Mouse (Mus musculus) embryonic facial prominence, embryonic 11.5 days (tissue): ENCODE data around the gene Sh3kbp1. TPM values are rescaled to one million over a fixed set of nuclear protein-coding genes. Genes with fewer than 3 reads are reported as not detected.

Experiments
- ATAC-seq: fragments of 200-750 bp; cut with Nextera tagmentation; replicated peaks from 2 replicates; pipeline ENCODE4 v1.8.0; 2017; ENCODE audit warnings: low read depth; ENCODE audit not compliant: insufficient number of reproducible peaks, low FRiP score, low TSS enrichment
- DNase-seq: peaks from one replicate; pipeline ENCODE4 v3.0.0-alpha.2; 2015; ENCODE audit warnings: low spot score
- H3K27ac ChIP-seq: fragments of 300-500 bp; sonication (generic); replicated peaks from 2 replicates; pipeline ENCODE4 v1.5.1; 2014; ENCODE audit warnings: mild to moderate bottlenecking, low read depth, low read length, control low read depth
- H3K27me3 ChIP-seq: fragments of 300-500 bp; sonication (generic); 2 replicates; pipeline ENCODE4 v1.6.1; 2014; ENCODE audit warnings: mild to moderate bottlenecking, low read length, moderate library complexity, mixed read lengths; ENCODE audit not compliant: control insufficient read depth, insufficient read depth
- H3K36me3 ChIP-seq: fragments of 300-500 bp; sonication (generic); replicated peaks from 2 replicates; pipeline ENCODE4 v1.6.1; 2014; ENCODE audit warnings: low read depth, mild to moderate bottlenecking, low read length, moderate library complexity, mixed read lengths; ENCODE audit not compliant: control insufficient read depth, insufficient read depth
- H3K4me1 ChIP-seq: fragments of 300-500 bp; sonication (generic); 2 replicates; pipeline ENCODE4 v1.6.1; 2014; ENCODE audit warnings: low read length, mixed read lengths; ENCODE audit not compliant: control insufficient read depth, insufficient read depth
- H3K4me2 ChIP-seq: fragments of 300-500 bp; sonication (generic); 2 replicates; pipeline ENCODE4 v1.6.1; 2014; ENCODE audit warnings: low read depth, mild to moderate bottlenecking, control low read depth, low read length, moderate library complexity
- H3K4me3 ChIP-seq: fragments of 300-500 bp; sonication (generic); 2 replicates; pipeline ENCODE4 v1.5.1; 2014; ENCODE audit warnings: low read depth, low read length, control low read depth
- H3K9ac ChIP-seq: fragments of 300-500 bp; sonication (generic); replicated peaks from 2 replicates; pipeline ENCODE4 v1.6.1; 2014; ENCODE audit warnings: mild to moderate bottlenecking, control low read depth, low read length
- H3K9me3 ChIP-seq: fragments of 300-500 bp; sonication (generic); replicated peaks from 2 replicates; pipeline ENCODE4 v1.6.1; 2016; ENCODE audit warnings: mild to moderate bottlenecking, low read length, inconsistent platforms, mixed read lengths; ENCODE audit not compliant: control insufficient read depth
- WGBS: fragments of 180-500 bp; shearing (Covaris S2); extraction: QIAGEN DNeasy Blood & Tissue Kit; methylation state at CpG from one replicate; pipeline ENCODE4 v1.1.7; 2014; 5-methylcytosine and 5-hydroxymethylcytosine counted together
- polyA plus RNA-seq: library from polyadenylated mRNA; unstranded; fragments of >200 nt; fragmentation: Nextera tagmentation; extraction: Ambion mirVana; gene quantifications from 2 replicates; pipeline ENCODE4 v1.2.1, GENCODE M21; 2014

Gene Sh3kbp1
- polyA plus RNA-seq, 1 experiment from 2014 or later = 36.0 TPM

GRCm38 (mm10) chrX:159856866-159857265, 229.8 kb downstream of the Sh3kbp1 start:
- no peaks in the 10 kb centered on the region for H3K4me1 ChIP-seq
- no peak overlapping the region for H3K4me2 ChIP-seq
- ATAC-seq = no peak
- H3K9me3 ChIP-seq = no peaks in the 10 kb centered on the region
- no peak overlapping the region for H3K9ac ChIP-seq
- no peaks in the 10 kb centered on the region; the same call in 1 of the 2 replicates for H3K27me3 ChIP-seq
- DNase-seq = no peak
- H3K27ac ChIP-seq = no peak overlapping the region
- H3K36me3 ChIP-seq = no peaks in the 10 kb centered on the region
- 92% methylated on average over 1 of the region's 1 CpGs for WGBS
- no peak overlapping the region for H3K4me3 ChIP-seq

DNA sequence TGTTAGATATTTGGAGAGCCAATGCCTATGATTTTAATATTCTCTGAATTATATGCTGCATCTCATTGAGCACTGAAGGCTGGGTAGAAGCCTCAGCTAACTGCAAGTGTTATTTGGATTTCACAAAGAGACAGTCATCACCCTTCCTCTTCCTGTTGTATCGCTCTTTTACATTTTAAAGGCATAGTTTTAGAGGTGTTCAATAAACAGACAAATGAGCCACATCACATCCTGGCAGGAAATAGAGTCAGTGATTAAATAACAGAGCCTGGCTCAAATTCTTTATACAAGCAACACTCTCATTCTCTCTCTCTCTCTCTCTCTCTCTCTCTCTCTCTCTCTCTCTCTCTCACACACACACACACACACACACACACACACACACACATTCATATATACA, 231.1 kb downstream of the Sh3kbp1 start:
- Histone ChIP-seq H3K4me3 (no peak overlapping the region), H3K4me1 (no peaks in the 10 kb centered on the region), H3K27ac (no peak overlapping the region), H3K36me3 (no peaks in the 10 kb centered on the region), H3K9ac (no peak overlapping the region), H3K27me3 (no peaks in the 10 kb centered on the region; the same call in 1 of the 2 replicates), H3K9me3 (no peaks in the 10 kb centered on the region), H3K4me2 (no peak overlapping the region)
- ATAC-seq (no peak), DNase-seq (no peak)
- WGBS = 71% methylated on average over 1 of the region's 1 CpGs

DNA sequence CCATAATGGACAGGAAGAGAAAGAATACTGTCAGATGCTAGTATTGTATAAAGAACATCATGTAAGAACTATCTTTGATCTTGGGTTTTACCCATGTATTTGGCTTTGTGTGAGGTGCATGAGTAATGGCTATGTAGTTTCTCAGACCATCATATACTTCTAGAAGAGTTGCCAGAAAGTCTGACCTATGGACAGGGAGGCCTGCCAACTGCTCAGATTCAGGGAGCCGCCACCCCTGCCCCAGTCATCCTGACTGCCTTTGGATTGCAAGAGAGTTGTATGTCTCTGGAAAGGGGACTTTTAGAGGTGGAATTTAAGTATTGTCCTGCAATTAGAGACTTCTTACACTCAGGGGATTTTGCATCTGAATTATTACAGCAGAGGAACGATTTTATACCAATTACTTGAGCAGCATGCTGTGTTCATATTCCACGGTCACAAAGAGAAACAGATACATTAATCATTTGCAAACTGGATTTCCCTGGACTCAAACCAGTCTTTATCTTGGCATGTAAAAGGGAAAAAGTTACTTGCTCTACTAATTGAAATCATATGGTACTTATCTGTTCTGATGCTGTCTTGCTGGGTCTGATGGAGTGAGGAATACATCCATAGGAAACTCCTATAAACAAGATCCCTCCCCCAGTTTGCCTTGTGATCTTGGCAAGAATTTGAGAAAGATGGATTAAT, 233.9 kb downstream of the Sh3kbp1 start:
- Histone ChIP-seq H3K36me3 (no peaks in the 10 kb centered on the region), H3K27me3 (no peaks in the 10 kb centered on the region), H3K27ac (no peak overlapping the region), H3K9ac (no peak overlapping the region), H3K9me3 (no peaks in the 10 kb centered on the region), H3K4me1 (no peaks in the 10 kb centered on the region), H3K4me2 (no peak overlapping the region), H3K4me3 (no peak overlapping the region)
- no peak for ATAC-seq
- 70% methylated on average over 3 of the region's 3 CpGs for WGBS
- no peak for DNase-seq

DNA sequence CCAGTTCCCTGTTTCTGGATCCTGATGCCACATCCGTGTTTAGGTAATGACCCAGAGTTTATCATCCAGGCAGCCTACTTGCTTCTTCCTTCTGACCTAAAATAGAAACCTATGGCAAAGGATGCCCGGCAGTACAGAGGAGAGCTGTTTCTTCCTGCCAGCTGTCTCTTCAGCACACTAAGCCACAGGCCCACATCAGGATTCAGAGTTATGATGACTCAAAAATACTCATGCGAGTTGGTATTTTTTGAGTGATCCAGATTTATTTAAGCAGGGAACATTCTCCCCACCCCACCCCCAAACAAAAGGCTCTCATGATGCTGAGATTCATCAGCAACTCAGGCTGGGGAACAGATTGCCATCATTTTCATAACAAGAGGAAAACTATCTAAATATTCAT, 240.6 kb downstream of the Sh3kbp1 start:
- ATAC-seq (no peak), DNase-seq (no peak)
- Histone ChIP-seq H3K9ac (no peak overlapping the region), H3K4me3 (no peak overlapping the region), H3K9me3 (no peaks in the 10 kb centered on the region), H3K27ac (no peak overlapping the region), H3K27me3 (no peaks in the 10 kb centered on the region), H3K36me3 (no peaks in the 10 kb centered on the region), H3K4me1 (no peaks in the 10 kb centered on the region), H3K4me2 (no peak overlapping the region)
- 74% methylated on average over 3 of the region's 3 CpGs for WGBS

DNA sequence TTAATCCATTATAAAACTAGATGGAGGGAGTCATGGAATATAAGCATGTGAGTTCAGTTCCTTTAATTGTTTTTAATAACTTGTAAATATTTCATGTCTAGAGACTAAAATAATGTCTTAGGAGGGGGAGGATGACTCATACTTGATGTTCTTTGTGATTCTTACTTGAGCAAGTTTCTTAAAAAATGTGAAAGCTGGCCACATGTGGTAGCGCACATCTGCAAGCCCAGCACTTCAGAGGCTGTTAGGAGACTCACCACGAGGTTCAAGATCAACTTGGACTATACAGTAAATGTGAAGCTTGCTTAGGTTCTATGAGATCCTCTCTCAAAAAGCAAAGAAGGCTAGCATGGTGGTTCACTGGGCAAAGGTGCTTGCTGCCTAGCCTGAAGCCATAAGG, 245.4 kb downstream of the Sh3kbp1 start:
- no peaks in the 10 kb centered on the region for H3K27me3 ChIP-seq
- H3K9ac ChIP-seq = no peak overlapping the region
- H3K4me2 ChIP-seq = no peak overlapping the region
- ATAC-seq (no peak), DNase-seq (no peak)
- no peaks in the 10 kb centered on the region for H3K4me1 ChIP-seq
- WGBS = 77% methylated on average over 2 of the region's 2 CpGs
- H3K9me3 ChIP-seq = no peaks in the 10 kb centered on the region
- no peak overlapping the region for H3K27ac ChIP-seq
- no peak overlapping the region for H3K4me3 ChIP-seq
- no peaks in the 10 kb centered on the region for H3K36me3 ChIP-seq

GRCm38 (mm10) chrX:159877770-159878169, 250.7 kb downstream of the Sh3kbp1 start:
- Histone ChIP-seq H3K4me2 (no peak overlapping the region), H3K9me3 (no peaks in the 10 kb centered on the region), H3K4me3 (no peak overlapping the region), H3K36me3 (no peaks in the 10 kb centered on the region), H3K27me3 (no peaks in the 10 kb centered on the region), H3K9ac (no peak overlapping the region), H3K4me1 (no peaks in the 10 kb centered on the region), H3K27ac (no peak overlapping the region)
- DNase-seq (no peak), ATAC-seq (no peak)
- 83% methylated on average over 1 of the region's 1 CpGs for WGBS

GRCm38 (mm10) chrX:159879455-159879854, 252.4 kb downstream of the Sh3kbp1 start:
- ATAC-seq = no peak
- 78% methylated on average over 3 of the region's 3 CpGs for WGBS
- H3K36me3 ChIP-seq = no peaks in the 10 kb centered on the region
- H3K27me3 ChIP-seq = no peaks in the 10 kb centered on the region
- no peaks in the 10 kb centered on the region for H3K9me3 ChIP-seq
- DNase-seq = no peak
- H3K4me2 ChIP-seq = no peak overlapping the region
- H3K4me1 ChIP-seq = no peaks in the 10 kb centered on the region
- H3K4me3 ChIP-seq = no peak overlapping the region
- H3K9ac ChIP-seq = no peak overlapping the region
- no peak overlapping the region for H3K27ac ChIP-seq

GRCm38 (mm10) chrX:159881576-159881975, 254.5 kb downstream of the Sh3kbp1 start:
- H3K27ac ChIP-seq = no peak overlapping the region
- WGBS = 89% methylated on average over 5 of the region's 5 CpGs
- H3K4me1 ChIP-seq = no peaks in the 10 kb centered on the region
- ATAC-seq = no peak
- H3K9me3 ChIP-seq = no peaks in the 10 kb centered on the region
- H3K27me3 ChIP-seq = peaks cover 2% of the 10 kb centered on the region; the same call in 1 of the 2 replicates
- no peak overlapping the region for H3K9ac ChIP-seq
- H3K36me3 ChIP-seq = no peaks in the 10 kb centered on the region
- H3K4me2 ChIP-seq = no peak overlapping the region
- H3K4me3 ChIP-seq = no peak overlapping the region
- no peak for DNase-seq
